Mouse (Mus musculus) spleen, adult 2 months (tissue): Measurements from ENCODE around the gene Ifnb1.

Experiments used
- CTCF ChIP-seq: fragments of 200-500 bp; IDR thresholded peaks from 2 replicates; pipeline ENCODE4 v1.5.1; 2011; ENCODE audit warnings: mild to moderate bottlenecking, inconsistent platforms; ENCODE audit not compliant: insufficient read depth, insufficient read length, insufficient replicate concordance; ENCODE audit errors: extremely low read depth
- POLR2A ChIP-seq: fragments of 200-500 bp; IDR thresholded peaks from 2 replicates; pipeline ENCODE4 v1.6.1; 2011; ENCODE audit warnings: low read depth, low read length, inconsistent platforms

GRCm38 (mm10) chr4:88513743-88514142, 8.8 kb downstream of the Ifnb1 start:
- TF ChIP-seq POLR2A = no peak
- no peak for TF ChIP-seq CTCF
